Mouse (Mus musculus) left cerebral cortex, postnatal 14 days (tissue): ENCODE results near the gene Atp12a. TPM values are rescaled to one million over a fixed set of nuclear protein-coding genes. Genes with fewer than 3 reads are reported as not detected.

ENCODE experiments used
- DNase-seq, 2 experiments: peaks; one replicate each; pipeline ENCODE4 v3.0.0; 2021 to 2022; ENCODE audit warnings: low spot score in 2 of 2, mixed read lengths in 1 of 2
- intact Hi-C: fragments of 180-260 bp; cut with DNase I; formaldehyde crosslinking; loops from one replicate; pipeline ENCODE4 v1.15.1; 2025
- total RNA-seq, 2 experiments: library from RNA; stranded (reverse); gene quantifications; 2 replicates each; pipeline ENCODE4 v1.2.3; 2021

Atp12a gene
- total RNA-seq, 2 experiments from 2014 or later = 0.19 to 0.24 TPM

- DNase-seq = no peak
- intact Hi-C loops = no loop called here
Observed at GRCm38 (mm10) chr14:56368834-56369233, 4.0 kb downstream of the Atp12a start.

- peak; percentile 87 to 92 for DNase-seq
- intact Hi-C loops = loop anchor here (5.0 to 10.0 kb wide), 2 partner anchors 299 to 417 kb away; no protein-coding TSS in a partner anchor
Observed at GRCm38 (mm10) chr14:56375731-56376130, 10.9 kb downstream of the Atp12a start.

GRCm38 (mm10) chr14:56377745-56378144, 12.9 kb downstream of the Atp12a start:
- no peak for DNase-seq
- intact Hi-C loops = loop anchor here (5.0 to 10.0 kb wide), 2 partner anchors 297 to 415 kb away; no protein-coding TSS in a partner anchor

- DNase-seq = no peak
- intact Hi-C loops = loop anchor here (5.0 to 10.0 kb wide), 2 partner anchors 295 to 413 kb away; no protein-coding TSS in a partner anchor
Observed at GRCm38 (mm10) chr14:56379336-56379735, 14.5 kb downstream of the Atp12a start.

GRCm38 (mm10) chr14:56382366-56382765, 17.5 kb downstream of the Atp12a start:
- intact Hi-C loops = no loop called here
- DNase-seq = no peak

GRCm38 (mm10) chr14:56390247-56390646, 25.4 kb downstream of the Atp12a start:
- intact Hi-C loops = no loop called here

GRCm38 (mm10) chr14:56393704-56394312, 28.9 kb downstream of the Atp12a start:
- DNase-seq = no peak
- intact Hi-C loops = no loop called here

More at GRCm38 (mm10) chr14:56390247-56390646, 25.4 kb downstream of the Atp12a start:
- no peak for DNase-seq

GRCm38 (mm10) chr14:56398001-56398400, 33.1 kb downstream of the Atp12a start:
- intact Hi-C loops = no loop called here
- peak; percentile 28 to 29 for DNase-seq

GRCm38 (mm10) chr14:56402311-56403071, 37.6 kb downstream of the Atp12a start, which contains the start of gene Rnf17:
Gene Rnf17, plus strand, starts transcription at chr14:56402581.
- intact Hi-C loops = no loop called here
- no peak for DNase-seq

GRCm38 (mm10) chr14:56403072-56403375, 38.2 kb downstream of the Atp12a start:
- DNase-seq = no peak
- intact Hi-C loops = no loop called here

Other genes with a start within 250 kb of the Atp12a start
- not detected for gene Gzme, start 244.4 kb upstream of the Atp12a start, total RNA-seq
- gene Gzmd, start 232.5 kb upstream of the Atp12a start, total RNA-seq = not detected
- not detected for gene Gzmg, start 205.5 kb upstream of the Atp12a start, total RNA-seq
- gene Gzmn, start 190.5 kb upstream of the Atp12a start, total RNA-seq = not detected
- not detected for gene Gzmf, start 153.7 kb upstream of the Atp12a start, total RNA-seq
- gene Gzmc, start 130.4 kb upstream of the Atp12a start, total RNA-seq = not detected
- gene Gzmb, start 102.8 kb upstream of the Atp12a start, total RNA-seq = not detected
- gene Rnf17, start 37.5 kb downstream of the Atp12a start, total RNA-seq = 1 to 10 TPM in 1 of 2 experiments, under 1 TPM in 1; 0.47 to 1.0 TPM
- 1 to 10 TPM; 2.4 to 3.3 TPM for gene Cenpj, start 210.4 kb downstream of the Atp12a start, total RNA-seq
- gene Parp4, start 210.6 kb downstream of the Atp12a start, total RNA-seq = 1 to 10 TPM; 2.7 to 3.8 TPM